Mouse (Mus musculus) adrenal gland, postnatal 4 days (tissue): ENCODE results near the gene Defb5. TPM values are rescaled to one million over a fixed set of nuclear protein-coding genes. Genes with fewer than 3 reads are reported as not detected.
"Not testable (repeated sequence)": the region's sequence is repeated elsewhere in the genome, so short reads cannot be mapped to it uniquely, and the experiment has no call there.

Source experiments
- DNase-seq, 2 experiments: peaks; one replicate each; pipeline ENCODE4 v3.0.0; 2021 to 2022; ENCODE audit warnings: low spot score in 2 of 2, mixed read lengths in 2 of 2
- long read RNA-seq, 2 experiments: library from polyadenylated mRNA; stranded (forward); transcript quantifications; one replicate each; pipeline ENCODE4 v2.0.0; 2021
- total RNA-seq, 2 experiments: library from RNA; stranded (reverse); gene quantifications; 2 replicates each; pipeline ENCODE4 v1.2.3; 2021

Defb5 gene
- not detected for total RNA-seq
- long read RNA-seq, experiment 1 = 0 reads
- long read RNA-seq, experiment 2 = 0 reads

- DNase-seq = no peak
These were observed at the start of gene Defb5 for GRCm38 (mm10) chr8:19247280-19247679. Defb5 (plus strand) TSS chr8:19247580.

DNA sequence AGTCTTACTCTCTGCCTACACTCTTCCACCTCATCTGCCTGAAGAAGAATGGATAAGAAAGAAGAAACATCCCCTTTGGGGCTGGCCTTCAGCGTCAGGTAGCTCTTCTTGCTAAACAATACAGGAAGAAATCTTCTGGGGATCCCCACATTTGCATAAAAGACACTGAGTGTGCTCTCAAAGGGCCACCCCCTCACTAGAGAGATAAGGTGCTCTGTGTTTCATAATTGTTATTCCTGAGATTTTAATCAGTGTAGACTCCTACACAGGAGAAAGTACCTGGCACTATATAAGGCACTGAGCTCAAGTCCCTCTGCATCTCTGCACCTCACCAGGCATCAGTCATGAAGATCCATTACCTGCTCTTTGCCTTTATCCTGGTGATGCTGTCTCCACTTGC is 22.2 kb upstream of the Defb5 start, which contains the start of gene Defb6:
Gene Defb6, plus strand, starts transcription at position 318 of the 400 bp plus-strand sequence.
- no peak for DNase-seq

DNA sequence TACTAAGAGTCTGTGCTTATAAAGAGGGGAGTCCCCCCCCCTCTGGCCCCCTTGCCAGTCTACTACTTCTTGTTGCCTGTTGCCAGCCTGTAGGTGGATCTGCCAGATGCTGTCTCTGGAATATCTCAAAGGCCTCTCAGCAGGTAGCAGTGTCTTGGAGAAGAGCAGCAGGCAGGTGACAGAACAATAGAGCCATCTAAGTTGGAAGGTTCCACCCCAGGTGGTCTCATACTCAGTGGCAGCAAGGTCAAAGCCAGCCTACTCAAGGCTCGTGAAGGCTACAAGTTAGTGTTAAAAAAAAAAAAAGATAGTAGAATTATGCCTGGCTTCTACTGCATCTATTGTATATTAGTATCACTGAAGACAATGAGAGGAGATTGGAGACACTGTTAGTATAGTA is 9.3 kb upstream of the Defb5 start:
- no peak for DNase-seq

GRCm38 (mm10) chr8:19239616-19240015 is 7.8 kb upstream of the Defb5 start, which contains the start of gene Defb46:
Defb46 (plus strand) TSS chr8:19239916.
- no peak for DNase-seq

DNA sequence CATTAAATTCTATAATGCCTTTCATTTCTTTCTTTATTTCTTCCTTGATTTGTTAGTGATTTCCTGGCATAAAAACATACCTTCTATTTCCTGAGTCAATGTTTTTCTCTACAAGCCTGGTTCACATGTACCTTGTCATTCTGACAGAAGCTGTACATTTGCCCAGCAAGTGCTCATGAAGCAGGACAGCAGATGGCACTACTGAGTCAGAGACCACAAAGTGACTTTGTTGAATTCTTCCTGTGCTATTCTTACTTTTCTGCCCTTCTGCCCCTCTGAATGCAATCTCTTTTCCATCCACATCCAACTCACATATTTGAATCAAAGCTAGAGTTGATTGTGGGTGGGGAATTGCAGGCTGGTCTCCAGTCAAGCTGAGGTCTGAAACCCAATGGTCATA is 10.8 kb downstream of the Defb5 start:
- no peak for DNase-seq

- no peak for DNase-seq
These were observed 12.3 kb downstream of the Defb5 start for GRCm38 (mm10) chr8:19259667-19260066.

DNA sequence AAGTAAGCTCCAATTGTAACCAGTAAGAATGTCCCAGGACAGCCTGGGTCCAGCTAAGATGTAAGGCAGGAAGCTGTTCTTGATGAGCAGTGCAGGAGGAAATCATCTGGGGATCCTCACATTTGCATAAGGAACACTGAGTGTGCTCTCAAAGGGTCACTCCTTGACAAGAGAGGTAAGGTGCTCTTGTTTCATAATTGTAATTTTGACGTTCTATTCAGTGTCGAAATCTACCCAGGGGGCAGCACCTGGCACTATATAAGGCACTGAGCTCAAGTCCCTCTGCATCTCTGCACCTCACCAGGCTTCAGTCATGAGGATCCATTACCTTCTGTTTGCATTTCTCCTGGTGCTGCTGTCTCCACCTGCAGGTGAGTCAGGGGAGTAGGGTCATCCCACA is 45.7 kb downstream of the Defb5 start, which contains the start of gene Defb3:
Gene Defb3, plus strand, starts transcription at position 301 of the 400 bp plus-strand sequence.
- DNase-seq = not testable (repeated sequence)

DNA sequence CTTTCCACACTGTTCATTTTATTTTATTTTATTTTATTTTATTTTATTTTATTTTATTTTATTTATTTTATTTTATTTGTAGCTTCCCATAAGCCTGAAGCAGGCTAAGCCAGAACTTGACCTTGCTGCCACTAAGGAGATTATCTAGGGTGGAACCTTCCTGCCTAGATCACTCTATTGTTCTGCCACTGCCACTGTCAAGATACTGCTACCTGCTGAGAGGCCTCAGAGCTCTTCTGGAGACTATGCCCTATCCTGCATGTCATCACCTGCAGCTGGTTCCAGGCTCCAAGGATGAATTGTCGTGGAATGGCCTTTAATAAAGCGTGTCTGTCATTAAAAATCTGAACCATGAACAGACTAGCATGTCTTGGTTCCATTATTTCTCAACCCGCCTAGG is 51.0 kb downstream of the Defb5 start:
- not testable (repeated sequence) for DNase-seq

Other genes starting within 250 kb of the Defb5 start
- not detected for gene Defb38, start 221.0 kb upstream of the Defb5 start, total RNA-seq
- gene Defb39, start 182.8 kb upstream of the Defb5 start, total RNA-seq = not detected
- not detected for gene Defb12, start 132.7 kb upstream of the Defb5 start, total RNA-seq
- not detected for gene Defb34, start 123.8 kb upstream of the Defb5 start, total RNA-seq
- not detected for gene Gm45826, start 106.8 kb upstream of the Defb5 start, total RNA-seq
- gene Defb14, start 53.2 kb upstream of the Defb5 start, total RNA-seq = not detected
- gene Defb4, start 48.9 kb upstream of the Defb5 start, total RNA-seq = not detected
- gene Defb6, start 22.1 kb upstream of the Defb5 start, total RNA-seq = not detected
- not detected for gene Defb46, start 7.7 kb upstream of the Defb5 start, total RNA-seq
- not detected for gene Defb3, start 45.8 kb downstream of the Defb5 start, total RNA-seq
- gene Defb8, start 200.0 kb downstream of the Defb5 start, total RNA-seq = not detected
- not detected for gene Defb7, start 247.5 kb downstream of the Defb5 start, total RNA-seq